Mouse (Mus musculus) thymus, postnatal 0 days (tissue): Measurements from ENCODE around the gene Polr3gl. TPM values are rescaled to one million over a fixed set of nuclear protein-coding genes. Genes with fewer than 3 reads are reported as not detected.

Experiments
- DNase-seq: peaks from one replicate; pipeline ENCODE4 v3.0.0-alpha.2; 2015; ENCODE audit warnings: low spot score
- polyA plus RNA-seq: library from polyadenylated mRNA; unstranded; fragments of >200 nt; fragmentation: Nextera tagmentation; extraction: Ambion mirVana; gene quantifications from 2 replicates; pipeline ENCODE4 v1.2.1, GENCODE M21; 2015

The Polr3gl gene
- polyA plus RNA-seq, 1 experiment from 2014 or later = 28.8 TPM

GRCm38 (mm10) chr3:96598156-96599068 lies 4.4 kb upstream of the Polr3gl start:
- DNase-seq = no peak

DNA sequence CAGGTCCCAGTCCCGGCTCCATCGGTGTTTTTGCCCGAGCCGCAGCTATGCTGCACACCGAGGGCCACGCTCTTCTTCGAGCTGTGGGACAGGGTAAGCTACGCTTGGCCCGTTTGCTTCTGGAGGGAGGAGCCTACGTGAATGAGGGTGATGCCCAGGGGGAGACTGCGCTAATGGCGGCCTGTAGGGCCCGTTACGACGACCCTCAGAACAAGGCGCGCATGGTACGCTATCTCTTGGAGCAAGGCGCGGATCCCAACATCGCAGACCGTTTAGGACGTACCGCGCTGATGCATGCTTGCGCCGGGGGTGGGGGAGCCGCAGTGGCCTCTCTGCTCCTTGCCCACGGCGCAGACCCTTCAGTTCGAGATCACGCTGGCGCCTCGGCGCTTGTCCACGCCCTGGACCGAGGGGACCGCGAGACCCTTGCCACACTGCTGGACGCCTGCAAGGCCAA lies 3.5 kb upstream of the Polr3gl start:
- DNase-seq = no peak

GRCm38 (mm10) chr3:96596855-96597254 lies 2.9 kb upstream of the Polr3gl start:
- no peak for DNase-seq

DNA sequence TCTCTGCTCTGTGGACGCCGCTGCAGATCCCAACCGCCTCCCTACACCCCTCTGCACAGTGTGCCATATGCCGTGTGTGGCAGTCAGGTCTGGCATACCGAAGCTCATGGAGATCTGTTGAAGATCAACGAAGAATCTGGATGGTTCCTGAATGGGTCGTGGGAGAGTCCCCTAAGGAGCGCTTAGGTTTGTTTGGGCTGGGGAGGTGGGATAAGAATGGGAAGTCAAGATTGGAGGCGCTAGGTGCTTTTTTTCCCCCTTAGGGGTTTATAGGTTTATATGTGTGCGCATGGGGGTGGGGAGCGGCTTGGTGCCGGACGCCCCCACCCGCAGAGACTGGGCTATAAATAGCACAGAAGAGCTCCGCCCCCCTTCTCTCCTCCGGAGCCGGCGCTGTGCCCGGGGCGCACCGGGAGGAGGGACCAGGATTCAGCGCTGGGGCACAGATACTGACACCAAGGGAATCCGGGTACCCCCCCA lies 2.3 kb upstream of the Polr3gl start, which contains the start of gene Ankrd34a:
Ankrd34a (plus strand) TSS at position 409 of the 480 bp plus-strand sequence.
- no peak for DNase-seq

DNA sequence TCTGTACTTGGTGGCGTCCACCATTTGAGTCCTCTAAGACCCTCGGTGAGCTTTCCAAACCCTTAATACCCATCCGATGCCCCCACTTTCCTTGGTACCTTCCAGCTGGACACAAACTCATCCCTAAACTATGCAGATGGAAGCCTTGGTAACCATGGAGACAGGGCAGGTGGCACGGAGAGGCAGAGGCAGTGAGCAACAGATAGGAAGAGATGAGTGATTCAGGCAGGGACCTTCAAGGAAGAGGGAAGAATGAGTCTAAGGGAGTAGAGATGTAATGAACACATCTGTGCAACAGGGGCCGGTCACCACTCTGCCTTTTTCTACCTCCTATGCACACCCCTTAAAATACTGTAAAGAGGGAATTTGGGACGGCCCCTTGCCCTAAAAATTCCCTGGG lies 1.7 kb upstream of the Polr3gl start:
- DNase-seq = no peak

- DNase-seq = no peak
These were observed 870 bp upstream of the Polr3gl start for GRCm38 (mm10) chr3:96594851-96595250.

DNA sequence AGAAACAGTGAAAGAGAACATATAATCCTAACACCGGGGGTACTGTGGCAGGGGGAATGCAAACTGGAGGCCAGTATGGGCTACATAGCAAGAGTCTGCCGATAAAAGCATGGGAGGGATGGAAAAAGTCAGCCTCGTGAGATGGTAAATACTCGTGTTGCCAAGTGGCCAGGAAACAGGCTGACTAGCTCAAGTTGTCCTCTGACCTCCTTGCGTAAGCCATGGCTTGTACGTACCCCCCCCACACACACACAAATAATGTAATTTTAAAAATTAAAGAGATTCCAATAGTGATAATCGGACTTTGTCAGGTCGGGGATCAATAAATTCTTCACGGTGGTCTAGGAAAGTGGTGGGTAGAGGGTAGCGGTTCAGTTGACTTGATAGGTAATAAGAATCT lies 607 bp downstream of the Polr3gl start:
- peak; percentile 17 for DNase-seq

DNA sequence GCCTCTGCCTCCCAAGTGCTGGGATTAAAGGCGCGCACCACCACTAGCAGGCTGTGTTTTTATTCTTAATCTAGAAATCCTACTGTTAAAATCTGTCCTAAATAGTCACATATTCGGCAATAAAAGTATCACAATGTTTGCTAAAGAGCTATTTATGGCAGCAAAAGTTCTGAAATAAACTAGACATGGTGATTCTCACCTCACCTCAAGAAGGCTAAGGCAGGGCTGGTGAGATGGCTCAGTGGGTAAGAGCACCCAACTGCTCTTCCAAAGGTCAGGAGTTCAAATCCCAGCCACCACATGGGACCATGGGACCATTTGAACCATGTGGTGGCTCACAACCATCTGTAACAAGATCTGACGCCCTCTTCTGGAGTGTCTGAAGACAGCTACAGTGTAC lies 3.3 kb downstream of the Polr3gl start:
- no peak for DNase-seq

GRCm38 (mm10) chr3:96583386-96583785 lies 10.6 kb downstream of the Polr3gl start:
- DNase-seq = no peak

DNA sequence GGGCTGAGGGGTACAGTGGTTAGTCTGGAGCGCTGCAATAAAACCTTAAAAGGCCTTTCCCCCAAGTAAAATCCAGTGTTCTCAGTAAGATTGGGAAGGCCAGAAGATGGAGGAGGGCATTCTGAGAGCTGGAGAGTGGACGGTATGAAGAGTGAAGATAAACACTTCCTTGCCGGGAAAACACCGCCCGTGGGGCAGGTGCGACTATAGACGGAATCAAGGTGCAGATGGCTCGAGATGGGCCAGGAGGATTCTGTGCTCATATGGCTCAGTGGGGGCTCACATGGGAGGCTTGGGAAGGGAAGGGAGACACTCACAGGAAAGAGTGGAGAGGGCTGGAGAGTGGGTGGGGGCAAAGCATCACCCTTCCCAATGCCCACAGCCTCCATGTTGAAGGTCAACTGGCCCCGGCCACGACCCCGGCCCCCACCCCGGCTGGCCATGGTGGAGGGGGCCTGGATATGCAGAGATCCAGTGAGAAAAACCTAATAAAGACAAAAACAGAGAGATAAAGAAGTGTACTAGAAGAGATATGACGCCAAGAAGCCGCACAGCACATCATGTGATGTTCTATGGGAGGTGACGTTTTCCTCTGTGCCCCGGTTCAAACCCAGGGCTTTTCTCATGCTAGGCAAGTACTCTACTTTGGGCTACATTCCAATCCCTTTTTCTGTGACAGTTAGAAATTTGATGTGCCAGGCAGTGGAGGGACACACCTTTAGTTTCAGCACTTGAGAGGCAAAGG lies 12.0 kb downstream of the Polr3gl start:
- DNase-seq = no peak

- DNase-seq = no peak
These were observed 12.8 kb downstream of the Polr3gl start for GRCm38 (mm10) chr3:96581141-96581540.

- peak; percentile 91 for DNase-seq
These were observed 14.0 kb downstream of the Polr3gl start for GRCm38 (mm10) chr3:96579885-96580454.

GRCm38 (mm10) chr3:96579239-96579750 lies 14.7 kb downstream of the Polr3gl start:
- no peak for DNase-seq

GRCm38 (mm10) chr3:96578561-96579238 lies 15.3 kb downstream of the Polr3gl start:
- DNase-seq = no peak

DNA sequence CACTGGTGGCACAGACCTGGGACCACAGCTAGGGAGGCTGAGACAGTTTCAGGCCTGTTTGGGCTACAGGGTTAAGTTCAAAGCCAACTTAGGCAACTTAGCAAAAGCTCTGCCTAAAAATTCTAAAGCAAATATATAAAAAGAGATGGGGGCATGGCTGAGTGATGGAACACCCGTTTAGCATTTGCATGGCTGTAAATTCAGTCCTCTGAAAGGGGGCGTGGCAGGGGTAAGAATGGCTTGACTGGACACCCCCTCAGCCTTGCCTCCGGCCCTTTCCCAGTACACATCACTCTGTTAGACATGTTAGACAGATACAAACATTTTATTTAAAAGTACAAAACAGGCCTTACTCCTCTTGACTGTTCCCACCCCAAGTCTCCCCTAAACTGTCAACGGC lies 16.4 kb downstream of the Polr3gl start:
- DNase-seq = no peak

DNA sequence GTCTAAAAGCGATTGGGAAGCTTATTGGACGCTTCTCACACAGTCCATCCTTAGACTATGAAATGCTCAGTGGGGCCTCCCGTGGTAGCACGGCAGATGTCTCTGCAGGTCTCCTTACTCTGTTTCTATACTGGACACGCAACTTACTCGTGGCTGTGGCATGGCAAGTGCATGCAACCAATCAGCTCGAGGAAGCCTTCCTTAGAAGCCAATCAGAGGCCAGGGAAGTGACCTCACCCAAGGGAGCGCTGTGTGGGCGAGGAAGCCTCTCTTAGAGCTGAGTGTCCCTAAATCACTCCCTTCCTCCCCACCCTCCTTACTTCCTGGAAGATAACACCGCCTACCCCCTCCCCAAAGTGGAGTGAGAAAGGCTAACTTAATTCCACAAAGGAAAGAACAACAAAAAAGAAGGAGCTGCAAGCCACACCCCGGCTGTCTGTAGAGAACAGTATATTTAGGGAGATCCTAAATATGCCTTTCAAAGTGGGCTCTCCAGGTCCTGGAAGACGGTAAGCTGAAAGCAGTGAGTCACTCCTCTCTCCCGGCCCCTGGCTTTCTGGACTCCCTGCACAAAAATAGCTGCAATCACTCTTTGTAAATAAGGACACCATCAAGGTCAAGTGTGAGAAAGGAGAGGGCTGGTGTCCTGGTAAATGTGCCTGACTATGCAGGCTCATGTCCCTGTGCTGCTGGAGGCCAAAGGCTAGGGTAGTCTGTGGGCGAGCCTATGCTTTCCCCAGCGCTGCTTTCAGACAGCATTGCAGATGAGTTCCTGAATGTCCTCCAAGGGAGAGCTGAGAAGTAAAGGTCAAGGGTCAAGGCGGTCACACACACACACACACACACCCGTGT lies 17.1 kb downstream of the Polr3gl start, which contains the start of gene Gm16253:
Gm16253 (plus strand) TSS at position 295 of the 852 bp plus-strand sequence.
- DNase-seq = peak; percentile 89

DNA sequence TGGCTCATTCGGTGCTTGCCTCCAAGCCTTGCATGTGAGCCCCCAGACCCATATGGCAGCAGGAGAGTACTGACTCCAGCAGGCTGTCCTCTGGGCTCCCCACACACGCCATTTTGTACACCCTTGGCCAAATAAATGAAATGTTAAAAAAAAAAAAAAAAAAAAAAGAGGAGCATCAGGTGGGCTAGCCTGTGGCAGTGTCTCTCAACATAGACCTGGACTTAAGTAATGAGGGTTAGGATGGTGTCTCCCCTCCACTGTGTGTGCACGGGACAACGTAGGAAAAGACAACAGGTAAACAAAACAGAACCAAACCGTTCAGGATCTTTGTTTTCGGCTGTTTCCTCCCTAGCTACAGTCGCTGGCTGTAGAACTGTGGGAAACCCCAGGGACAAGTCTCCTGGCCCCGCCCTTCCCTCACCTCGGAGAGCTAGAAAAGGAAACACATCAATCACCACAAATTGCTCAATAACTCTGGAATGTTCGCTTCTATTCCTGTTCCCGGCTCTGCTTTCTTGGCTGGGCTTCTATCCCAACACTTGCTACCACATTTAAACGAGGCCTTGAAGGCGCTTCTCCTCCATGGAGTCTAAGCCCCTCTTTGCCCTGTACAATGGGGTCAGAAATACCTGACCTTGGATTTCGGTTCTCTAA lies 17.8 kb downstream of the Polr3gl start:
- DNase-seq = no peak

DNA sequence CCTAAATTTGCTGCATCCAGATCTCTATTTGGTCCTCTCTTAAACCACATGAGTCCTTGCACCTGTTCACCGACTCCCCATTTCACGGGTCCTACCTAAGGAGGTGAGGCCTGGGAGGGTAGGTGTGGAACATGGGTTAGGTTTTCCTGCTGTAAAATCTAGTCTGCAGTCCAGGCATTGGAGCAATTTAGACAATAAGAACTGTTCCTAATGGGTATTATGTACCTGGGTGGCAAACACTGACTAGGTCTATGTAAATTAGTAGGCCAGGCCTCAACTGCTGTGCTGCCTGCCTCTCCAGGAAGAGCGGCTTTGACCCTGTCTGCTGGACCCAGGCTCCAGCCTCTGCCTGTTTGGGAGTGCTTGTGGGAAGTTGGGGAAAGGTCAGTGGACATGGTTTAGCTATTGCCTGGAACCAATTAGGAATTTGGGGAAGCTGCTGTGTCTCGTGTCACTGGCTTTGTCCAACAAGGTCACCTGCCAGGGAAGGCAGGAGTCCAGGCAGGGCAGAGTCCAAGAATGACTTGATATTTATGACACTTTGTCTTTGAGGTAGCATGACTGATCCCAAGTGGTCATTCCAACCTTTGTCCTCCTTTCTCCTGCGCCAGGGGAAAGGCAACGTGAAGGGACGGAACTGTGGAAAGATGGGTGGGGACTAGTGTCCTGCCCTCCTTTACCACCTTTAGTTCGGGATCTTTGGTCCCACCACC lies 18.6 kb downstream of the Polr3gl start:
- no peak for DNase-seq
